In genomic region chr15:77368818-77369320, GRCm38 (mm10) we compare ENCODE assay signal across 8 mouse cellular contexts. TPM values are rescaled to one million over a fixed set of nuclear protein-coding genes. Genes with fewer than 3 reads are reported as not detected.
DNase-seq lines count a peak whose midpoint lies in the region; ATAC-seq lines count a peak whose summit lies in the region.
"Had no signal": no experiment of that assay in that cellular context is flagged by ENCODE, and none has a peak within 500 bp of the region (broad histone marks: within the 10 kb centered on the region; RNA-seq: fewer than 3 reads in every experiment).

No protein-coding gene starts in this region.

- WGBS in heart, embryonic 16.5 days = 84% methylated on average over 12 of the region's 12 CpGs
- WGBS in neural tube, embryonic 12.5 days = 93% methylated on average over 12 of the region's 12 CpGs
- WGBS in limb, embryonic 10.5 days = 90% methylated on average over 12 of the region's 12 CpGs

- peaks cover 23% of the 10 kb centered on the region for H3K4me1 ChIP-seq in heart, embryonic 16.5 days (ENCODE audit: control insufficient read depth, insufficient read depth, low read length)
- peaks cover 19% of the 10 kb centered on the region; the same call in 1 of the 2 replicates for H3K4me1 ChIP-seq in neural tube, embryonic 12.5 days
- H3K4me1 ChIP-seq in limb, embryonic 10.5 days = peaks cover 40% of the 10 kb centered on the region

- intact Hi-C loops in heart, postnatal 25 days (cut with DNase I) = loop anchor here (5.0 kb wide), 1 partner anchor 392 kb away; no protein-coding TSS in a partner anchor

- H3K27ac ChIP-seq in heart, embryonic 16.5 days (ENCODE audit: low read length) = no peak overlapping the region
- no peak overlapping the region for H3K27ac ChIP-seq in neural tube, embryonic 12.5 days
- H3K27ac ChIP-seq in limb, embryonic 10.5 days = peak overlapping the region; percentile 97; the same call in 1 of the 2 replicates
- H3K27ac ChIP-seq: liver, embryonic 15.5 days had no signal

- peak overlapping the region; percentile 65; the same call in 1 of the 2 replicates for H3K9ac ChIP-seq in heart, embryonic 16.5 days (ENCODE audit: low read length)
- H3K9ac ChIP-seq in neural tube, embryonic 12.5 days = no peak overlapping the region
- H3K9ac ChIP-seq: liver, embryonic 15.5 days had no signal

- no peak for DNase-seq in heart, postnatal 25 days (ENCODE audit: low spot score)
- no peak for DNase-seq in neural tube, embryonic 10.5 days (ENCODE audit: extremely low spot score, low spot score)
- no peak for DNase-seq in limb, embryonic 10.5 days (ENCODE audit: low spot score)
- DNase-seq in urinary bladder, postnatal 36 days (ENCODE audit: low spot score in 2 of 2) = peak; percentile 18 to 47
- DNase-seq in adrenal gland, adult 18-20 months (ENCODE audit: low spot score in 2 of 2) = no peak

- H3K4me2 ChIP-seq in heart, embryonic 16.5 days (ENCODE audit: low read depth, low read length) = peak overlapping the region; percentile 57; the same call in 1 of the 2 replicates
- peak overlapping the region; percentile 33; the same call in 1 of the 2 replicates for H3K4me2 ChIP-seq in neural tube, embryonic 12.5 days (replicated peaks)

- H3K27me3 ChIP-seq in heart, embryonic 16.5 days (ENCODE audit: control insufficient read depth, insufficient read depth, low read length) = no peaks in the 10 kb centered on the region
- no peaks in the 10 kb centered on the region for H3K27me3 ChIP-seq in neural tube, embryonic 12.5 days (replicated peaks)
- no peaks in the 10 kb centered on the region for H3K27me3 ChIP-seq in limb, embryonic 10.5 days (ENCODE audit: low read depth, poor library complexity, severe bottlenecking)

- no peak overlapping the region for H3K4me3 ChIP-seq in heart, embryonic 16.5 days (ENCODE audit: low read length)
- H3K4me3 ChIP-seq in neural tube, embryonic 12.5 days = no peak overlapping the region
- H3K4me3 ChIP-seq in limb, embryonic 10.5 days = no peak overlapping the region
- H3K4me3 ChIP-seq: liver, embryonic 15.5 days had no signal

- ATAC-seq in heart, embryonic 16.5 days (replicated peaks; ENCODE audit: extremely low read depth, insufficient read depth, low FRiP score) = no peak
- no peak for ATAC-seq in neural tube, embryonic 12.5 days (ENCODE audit: low FRiP score, low read depth)

- H3K9me3 ChIP-seq in heart, embryonic 16.5 days (replicated peaks; ENCODE audit: control insufficient read depth, low read length) = no peaks in the 10 kb centered on the region
- H3K9me3 ChIP-seq in neural tube, embryonic 12.5 days = no peaks in the 10 kb centered on the region
- H3K9me3 ChIP-seq in limb, embryonic 10.5 days (replicated peaks) = no peaks in the 10 kb centered on the region
- H3K9me3 ChIP-seq: liver, embryonic 15.5 days had no signal

- H3K36me3 ChIP-seq in heart, embryonic 16.5 days (ENCODE audit: control insufficient read depth, insufficient read depth) = no peaks in the 10 kb centered on the region
- no peaks in the 10 kb centered on the region for H3K36me3 ChIP-seq in neural tube, embryonic 12.5 days
- H3K36me3 ChIP-seq in limb, embryonic 10.5 days = no peaks in the 10 kb centered on the region
- H3K36me3 ChIP-seq: liver, embryonic 15.5 days had no signal

RNA-seq across cellular contexts. Expression of gene Apol7a, which starts 30.0 kb away (rescaled TPM):
- 0.19 and 0.39 TPM in 2 replicates for polyA plus RNA-seq in heart, embryonic 16.5 days (2015; fragmentation: Nextera tagmentation; extraction: Ambion mirVana)
- not detected for total RNA-seq in heart, postnatal 25 days (2021)
- polyA plus RNA-seq in neural tube, embryonic 12.5 days (2016; fragmentation: Nextera tagmentation; extraction: Ambion mirVana) = not detected in 2 replicates
- not detected in 2 replicates for polyA plus RNA-seq in limb, embryonic 10.5 days (2016; fragmentation: Nextera tagmentation; extraction: Ambion mirVana)
- under 1 TPM in 1 of 2 experiments, not detected in 1; 0.22 TPM for total RNA-seq in adrenal gland, adult 18-20 months (2021)

RNA-seq across cellular contexts. Expression of gene Apol9a, which starts 42.1 kb away (rescaled TPM):
- polyA plus RNA-seq in heart, embryonic 16.5 days (2015; fragmentation: Nextera tagmentation; extraction: Ambion mirVana) = 0.60 and 0.64 TPM in 2 replicates
- total RNA-seq in heart, postnatal 25 days (2021) = under 1 TPM in 1 of 2 experiments, not detected in 1; 0.28 TPM
- polyA plus RNA-seq in neural tube, embryonic 12.5 days (2016; fragmentation: Nextera tagmentation; extraction: Ambion mirVana) = 0.24 TPM in 1 of 2 replicates, not detected in the other
- not detected in 2 replicates for polyA plus RNA-seq in limb, embryonic 10.5 days (2016; fragmentation: Nextera tagmentation; extraction: Ambion mirVana)
- 1 to 10 TPM in 1 of 2 experiments, under 1 TPM in 1; 0.70 to 2.2 TPM for total RNA-seq in adrenal gland, adult 18-20 months (2021)

Comparison
In these comparisons a context has a peak if more than half of its experiments do, and no peak if none do; other contexts are left out.
1. DNase-seq: peak in urinary bladder, postnatal 36 days (2 of 2); none in heart, postnatal 25 days (single experiment), neural tube, embryonic 10.5 days (single experiment), limb, embryonic 10.5 days (single experiment) and adrenal gland, adult 18-20 months (0 of 2).